Mouse (Mus musculus): ENCODE measurements around the gene Cmtm5.

- no peak for TF ChIP-seq CTCF (conservative IDR thresholded peaks at IDR 0.05; ENCODE audit: low read length)
- no peak for TF ChIP-seq NANOG (IDR thresholded peaks at IDR 0.05; ENCODE audit: borderline replicate concordance, low read length)
- TF ChIP-seq POU5F1 (IDR thresholded peaks at IDR 0.05; ENCODE audit: borderline replicate concordance, low read length), result no peak
These were observed 18.4 kb downstream of the Cmtm5 start for GRCm38 (mm10) chr14:54954474-54954873.
